Mouse (Mus musculus) mouse embryonic stem cell (cell line): ENCODE data around the gene Prkci.

Experiments used
- in situ Hi-C, 2 experiments: fragments of 300-500 bp; cut with MboI; formaldehyde crosslinking; loops; 1 replicate in 1 of 2; 3 replicates in 1 of 2; pipeline ENCODE4 v1.14.3; 2019 to 2020; ENCODE audit warnings: low sequenced_read_pairs in 2 of 2, low pct_unique_long_range_greater_than_20kb in 1 of 2, mixed read lengths in 1 of 2; ENCODE audit not compliant: unreplicated experiment in 1 of 2

Prkci gene

GRCm38 (mm10) chr3:30987396-30988318 lies 7.9 kb upstream of the Prkci start:
- in situ Hi-C loops, result no loop called here

DNA sequence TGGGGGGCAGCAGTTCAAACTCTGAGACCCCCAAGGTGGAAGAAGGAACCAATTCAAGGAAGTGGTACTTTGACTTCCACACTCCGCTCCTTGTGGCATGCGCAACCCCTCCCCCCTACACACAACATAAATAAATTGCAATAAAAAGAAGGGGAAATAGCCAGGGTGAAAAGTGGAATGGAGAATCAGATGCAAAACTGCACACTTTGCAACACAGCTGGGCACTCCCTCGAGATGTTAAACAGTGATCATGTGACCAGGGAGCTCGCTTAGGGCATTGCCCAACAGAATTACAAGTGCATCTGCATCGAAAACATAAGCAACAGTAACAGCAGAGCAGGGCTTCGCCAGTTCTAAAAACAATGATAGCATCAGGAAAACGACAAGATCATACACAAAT lies 3.4 kb upstream of the Prkci start:
- in situ Hi-C loops, result no loop called here

DNA sequence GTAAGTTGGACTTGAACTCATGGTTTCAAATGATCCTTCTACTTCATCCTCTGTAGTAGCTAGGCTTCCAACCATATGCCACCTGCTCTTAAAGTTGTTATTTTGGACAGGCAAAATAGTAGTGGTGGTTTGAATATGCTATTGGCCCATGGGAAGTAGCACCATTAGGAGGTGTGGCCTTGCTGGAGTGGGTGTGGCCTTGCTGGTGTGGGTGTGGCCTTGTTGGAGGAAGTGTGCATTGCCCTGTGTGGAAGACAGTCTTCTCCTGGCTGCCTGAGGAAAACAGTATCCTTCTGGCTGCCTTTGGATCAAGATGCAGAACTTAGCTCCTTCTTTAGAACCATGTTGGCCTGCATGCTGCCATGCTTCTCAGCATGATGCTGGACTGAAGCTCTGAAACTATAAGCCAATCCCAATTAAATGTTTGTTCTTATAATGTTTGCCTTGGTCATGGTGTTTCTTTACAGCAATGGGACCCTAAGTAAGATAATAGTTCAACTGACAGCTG lies 2.4 kb upstream of the Prkci start:
- in situ Hi-C loops, result no loop called here

DNA sequence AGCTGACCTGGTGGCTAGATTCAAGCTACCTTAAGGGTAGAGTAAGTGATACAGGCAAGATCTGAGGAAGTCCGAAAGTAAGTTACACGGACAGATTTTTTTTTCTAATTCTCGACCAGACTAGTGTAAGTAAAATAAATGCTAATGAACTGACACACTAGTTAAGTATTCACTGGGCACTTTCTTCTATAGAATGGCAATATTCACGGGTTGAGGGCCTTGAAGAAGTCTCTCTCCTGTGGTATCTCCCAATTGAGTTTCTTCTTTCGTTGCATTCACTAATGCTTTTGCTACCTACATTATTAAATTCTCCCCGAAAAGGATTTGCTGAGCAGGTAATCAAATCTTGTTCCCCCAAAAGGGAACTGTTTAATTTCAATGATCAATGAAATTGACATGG lies 688 bp upstream of the Prkci start:
- in situ Hi-C loops, result no loop called here

DNA sequence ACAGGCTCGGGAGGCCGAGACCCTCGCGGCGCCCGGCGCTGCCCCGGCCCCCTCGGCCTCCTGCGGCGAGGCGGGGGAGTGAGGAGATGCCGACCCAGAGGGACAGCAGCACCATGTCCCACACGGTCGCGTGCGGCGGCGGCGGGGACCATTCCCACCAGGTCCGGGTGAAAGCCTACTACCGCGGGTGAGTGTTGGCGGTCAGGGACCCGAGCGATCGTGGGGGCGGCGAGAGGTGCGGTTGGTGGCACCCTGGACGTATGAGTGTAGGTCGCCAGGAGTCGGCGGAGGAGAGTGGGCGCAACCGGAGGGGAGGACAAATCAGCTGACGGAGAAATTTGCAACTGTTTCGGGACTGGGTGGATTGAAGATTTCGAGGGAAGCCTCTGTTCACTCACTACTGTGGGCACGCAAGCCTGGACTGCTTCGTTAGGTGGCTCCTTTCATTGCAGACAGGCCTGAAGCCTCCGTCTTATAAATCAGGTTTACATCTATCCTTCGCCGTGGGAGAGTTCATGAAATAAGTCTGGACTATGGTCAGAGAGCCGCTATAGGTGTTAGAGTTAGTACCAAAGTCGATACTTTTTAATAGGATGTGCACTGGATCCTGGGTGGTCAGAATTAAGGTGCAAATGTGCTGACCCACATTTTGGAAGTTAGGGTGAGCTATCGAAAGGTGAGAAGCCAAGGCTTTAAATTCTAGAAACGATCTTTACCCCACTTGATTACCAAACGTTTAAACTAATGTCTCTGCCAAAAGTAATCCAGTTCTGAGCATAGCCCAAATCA lies 546 bp downstream of the Prkci start:
- in situ Hi-C loops, result no loop called here

GRCm38 (mm10) chr3:30996688-30997014 lies 1.1 kb downstream of the Prkci start:
- in situ Hi-C loops, result no loop called here

GRCm38 (mm10) chr3:30999401-31000017 lies 4.0 kb downstream of the Prkci start:
- in situ Hi-C loops, result no loop called here

DNA sequence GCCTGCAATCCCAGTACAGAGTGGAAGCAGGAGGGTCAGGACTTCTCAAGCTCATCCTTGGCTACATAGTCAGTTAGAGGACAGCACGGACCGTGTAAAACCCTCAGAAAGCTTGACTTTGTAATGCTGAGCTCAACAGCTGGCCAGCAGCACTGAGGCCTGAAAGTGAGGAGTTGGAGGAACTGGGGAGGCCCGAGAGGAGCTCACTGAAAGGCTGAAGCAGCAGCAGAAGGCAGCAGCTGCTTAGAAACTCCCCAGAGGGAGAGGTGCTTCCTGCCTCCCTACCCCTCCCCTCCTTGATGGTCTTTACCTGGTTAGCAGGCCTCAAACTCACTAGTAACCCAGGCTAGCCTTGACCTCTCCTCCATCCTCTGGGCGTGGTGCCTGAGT lies 4.5 kb downstream of the Prkci start:
- in situ Hi-C loops, result no loop called here

- in situ Hi-C loops, result no loop called here
Observed at GRCm38 (mm10) chr3:31001048-31001676, 5.6 kb downstream of the Prkci start.

DNA sequence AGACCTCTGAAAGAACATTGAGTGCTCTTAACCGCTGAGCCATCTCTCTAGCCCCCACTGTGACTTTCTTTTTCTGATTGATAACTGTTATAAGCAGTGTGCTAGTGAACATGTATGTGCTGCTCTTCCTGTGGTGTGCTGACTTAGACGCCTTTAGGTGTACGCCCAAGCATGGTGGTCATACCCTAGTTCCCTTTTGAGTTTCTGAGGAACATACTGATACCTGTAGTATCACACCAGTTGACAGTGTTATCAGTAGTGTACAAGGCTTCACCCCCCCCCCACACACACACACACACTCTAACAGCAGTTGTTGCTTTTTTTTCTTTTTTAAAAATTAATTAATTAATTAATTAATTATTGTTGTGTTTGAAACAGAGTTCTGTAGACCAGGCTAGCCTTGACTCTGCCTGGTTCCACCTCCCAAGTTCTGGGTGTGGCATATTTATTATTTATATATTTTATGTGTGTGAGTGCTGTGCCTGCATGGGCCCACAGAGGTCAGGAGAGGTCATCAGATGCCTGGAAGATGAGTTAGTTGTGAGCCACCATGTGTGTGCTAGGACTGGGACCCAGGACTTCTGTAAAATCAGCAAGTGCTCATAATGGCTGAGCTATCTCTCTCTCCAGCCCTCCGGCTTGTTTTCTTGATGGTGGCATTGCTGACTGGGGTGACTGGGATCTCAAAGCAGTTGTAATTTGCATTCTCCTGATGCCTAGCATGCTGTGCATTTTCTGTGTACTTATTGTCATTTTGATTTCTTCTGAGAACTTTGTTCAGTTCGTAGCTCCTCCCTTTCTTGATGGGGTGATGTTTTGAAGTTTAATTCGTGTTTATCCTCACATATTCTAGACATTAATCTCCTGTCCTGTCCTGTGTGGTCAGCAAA lies 9.0 kb downstream of the Prkci start:
- in situ Hi-C loops, result no loop called here

- in situ Hi-C loops, result no loop called here
Observed at GRCm38 (mm10) chr3:31014374-31014773, 18.8 kb downstream of the Prkci start.

GRCm38 (mm10) chr3:31015682-31016443 lies 20.3 kb downstream of the Prkci start:
- in situ Hi-C loops, result no loop called here

DNA sequence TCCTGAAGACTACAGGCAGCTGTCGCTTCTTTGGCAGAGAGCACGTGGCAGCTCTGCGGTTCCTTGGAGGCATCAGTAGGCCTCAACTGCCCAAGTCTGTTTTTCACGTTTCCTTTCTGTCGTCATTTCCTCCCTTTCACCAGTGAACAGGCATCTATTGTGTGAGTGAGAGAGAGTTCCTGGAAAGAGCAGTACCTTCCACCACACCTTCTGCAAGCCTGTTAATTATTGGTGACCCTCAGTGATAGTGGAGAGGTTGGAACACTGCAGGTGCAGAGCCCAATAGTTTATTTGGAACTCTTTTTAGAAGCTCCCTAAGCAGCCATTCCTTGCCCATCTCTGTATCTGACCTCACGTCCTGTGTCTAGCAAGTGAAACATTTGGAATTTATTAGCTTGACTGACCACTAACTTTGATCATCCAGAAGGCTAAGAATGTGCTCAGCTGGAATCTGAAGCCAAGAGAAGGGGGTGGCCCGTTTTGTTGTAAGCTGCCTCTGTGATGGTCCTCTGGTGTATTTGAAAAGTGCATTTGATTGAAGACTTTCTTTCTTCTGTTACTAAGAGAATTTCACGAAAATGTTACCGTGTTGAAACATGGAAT lies 21.1 kb downstream of the Prkci start:
- in situ Hi-C loops, result no loop called here

- in situ Hi-C loops, result no loop called here
Observed at GRCm38 (mm10) chr3:31017652-31018051, 22.1 kb downstream of the Prkci start.

DNA sequence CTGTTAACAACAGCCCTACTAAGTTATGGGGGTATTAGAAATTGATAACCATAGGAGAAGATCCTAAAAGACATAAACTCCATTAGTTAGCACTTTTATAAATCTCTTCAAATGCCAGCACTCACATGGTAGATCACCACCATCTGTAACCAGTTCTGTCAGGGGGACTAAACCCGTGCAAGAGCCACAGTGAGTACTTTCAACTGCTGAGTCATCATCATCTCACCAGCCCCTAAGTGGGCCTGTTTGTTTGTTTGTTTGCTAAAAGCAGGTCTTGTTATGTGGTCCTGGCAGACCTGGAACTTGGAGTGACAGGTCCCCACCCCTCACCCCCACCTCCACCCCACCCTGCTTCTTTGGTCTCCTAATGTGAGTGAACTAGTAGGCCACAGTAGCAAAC lies 23.7 kb downstream of the Prkci start:
- in situ Hi-C loops, result no loop called here

- in situ Hi-C loops, result no loop called here
Observed at GRCm38 (mm10) chr3:31019793-31020447, 24.4 kb downstream of the Prkci start.
